Mouse (Mus musculus): ENCODE data around the gene Loxl3.

Loxl3 gene

GRCm38 (mm10) chr6:83049367-83049766, 15.4 kb downstream of the Loxl3 start:
- no peak for DNase-seq (ENCODE audit: extremely low read depth, low read depth, low spot score)

- no peak for DNase-seq (ENCODE audit: extremely low read depth, low read depth, low spot score)
Observed at GRCm38 (mm10) chr6:83053136-83053960, 19.4 kb downstream of the Loxl3 start.

- DNase-seq (ENCODE audit: extremely low read depth, low read depth, low spot score) = peak; percentile 59
Observed at GRCm38 (mm10) chr6:83054074-83054851, 20.3 kb downstream of the Loxl3 start, which contains the start of gene Aup1. Gene Aup1, plus strand, starts transcription at chr6:83054521.

- DNase-seq (ENCODE audit: extremely low read depth, low read depth, low spot score) = no peak
Observed at GRCm38 (mm10) chr6:83054871-83055431, 21.0 kb downstream of the Loxl3 start, which contains the start of gene Htra2. Gene Htra2, minus strand, starts transcription at chr6:83055273.

- no peak for DNase-seq (ENCODE audit: extremely low read depth, low read depth, low spot score)
Observed at GRCm38 (mm10) chr6:83057790-83058189, 23.8 kb downstream of the Loxl3 start, which contains the start of gene Dqx1. Gene Dqx1, plus strand, starts transcription at chr6:83057844.

- no peak for DNase-seq (ENCODE audit: extremely low read depth, low read depth, low spot score)
Observed at GRCm38 (mm10) chr6:83058725-83059124, 24.8 kb downstream of the Loxl3 start.

GRCm38 (mm10) chr6:83065995-83066394, 32.0 kb downstream of the Loxl3 start:
- DNase-seq (ENCODE audit: extremely low read depth, low read depth, low spot score) = no peak

GRCm38 (mm10) chr6:83066441-83066840, 32.5 kb downstream of the Loxl3 start:
- no peak for DNase-seq (ENCODE audit: extremely low read depth, low read depth, low spot score)

GRCm38 (mm10) chr6:83068221-83068620, 34.2 kb downstream of the Loxl3 start:
- no peak for DNase-seq (ENCODE audit: extremely low read depth, low read depth, low spot score)

- no peak for DNase-seq (ENCODE audit: extremely low read depth, low read depth, low spot score)
Observed at GRCm38 (mm10) chr6:83068706-83069487, 34.9 kb downstream of the Loxl3 start.

GRCm38 (mm10) chr6:83069488-83070246, 35.7 kb downstream of the Loxl3 start:
- DNase-seq (ENCODE audit: extremely low read depth, low read depth, low spot score) = no peak

GRCm38 (mm10) chr6:83070247-83070310, 36.1 kb downstream of the Loxl3 start, which contains the start of gene Tlx2:
Gene Tlx2, minus strand, starts transcription at chr6:83070293.
- DNase-seq (ENCODE audit: extremely low read depth, low read depth, low spot score) = no peak

GRCm38 (mm10) chr6:83070311-83071219, 36.6 kb downstream of the Loxl3 start:
- no peak for DNase-seq (ENCODE audit: extremely low read depth, low read depth, low spot score)

- no peak for DNase-seq (ENCODE audit: extremely low read depth, low read depth, low spot score)
Observed at GRCm38 (mm10) chr6:83071220-83071619, 37.2 kb downstream of the Loxl3 start.

GRCm38 (mm10) chr6:83074979-83075378, 41.0 kb downstream of the Loxl3 start:
- DNase-seq (ENCODE audit: extremely low read depth, low read depth, low spot score) = no peak

GRCm38 (mm10) chr6:83077630-83078323, 43.8 kb downstream of the Loxl3 start, which contains the start of gene Pcgf1:
Gene Pcgf1, plus strand, starts transcription at chr6:83077869.
- no peak for DNase-seq (ENCODE audit: extremely low read depth, low read depth, low spot score)

GRCm38 (mm10) chr6:83078324-83078858, 44.4 kb downstream of the Loxl3 start:
- DNase-seq (ENCODE audit: extremely low read depth, low read depth, low spot score) = no peak

- no peak for DNase-seq (ENCODE audit: extremely low read depth, low read depth, low spot score)
Observed at GRCm38 (mm10) chr6:83080210-83080609, 46.2 kb downstream of the Loxl3 start.

GRCm38 (mm10) chr6:83083497-83083896, 49.5 kb downstream of the Loxl3 start:
- no peak for DNase-seq (ENCODE audit: extremely low read depth, low read depth, low spot score)
